In genomic region chr15:80704267-80704666, GRCm38 (mm10) we compare ENCODE assay signal across 9 mouse cellular contexts. TPM values are rescaled to one million over a fixed set of nuclear protein-coding genes. Genes with fewer than 3 reads are reported as not detected.
DNase-seq lines count a peak whose midpoint lies in the region; ATAC-seq and TF ChIP-seq lines count a peak whose summit lies in the region.
"Had no signal": no experiment of that assay in that cellular context is flagged by ENCODE, and none has a peak within 500 bp of the region (broad histone marks: within the 10 kb centered on the region; RNA-seq: fewer than 3 reads in every experiment).

No protein-coding gene starts in this region.

- H3K4me3 ChIP-seq in cerebellum, adult 2 months (replicated peaks; ENCODE audit: insufficient read depth, low read depth, low read length), result no peak overlapping the region
- H3K4me3 ChIP-seq in hindbrain, embryonic 10.5 days, result no peak overlapping the region
- H3K4me3 ChIP-seq: myocyte had no signal

- 5% methylated on average over 7 of the region's 7 CpGs for WGBS in cerebellum, adult 2 months
- WGBS in hindbrain, embryonic 10.5 days, result 16% methylated on average over 7 of the region's 7 CpGs

- ATAC-seq in frontal cortex, adult (ENCODE audit: low TSS enrichment), result peak; percentile 69

- TF ChIP-seq CTCF in cerebellum, adult 2 months (IDR thresholded peaks at IDR 0.05; ENCODE audit: borderline replicate concordance, insufficient read depth, low read depth, low read length), result peak; percentile 98

- no peak overlapping the region for H3K27ac ChIP-seq in cerebellum, adult 2 months (ENCODE audit: insufficient read depth, low read length)
- H3K27ac ChIP-seq in hindbrain, embryonic 10.5 days, result no peak overlapping the region

- H3K4me1 ChIP-seq in cerebellum, adult 2 months (ENCODE audit: control insufficient read depth, insufficient read depth, low read length), result peaks cover 7% of the 10 kb centered on the region; the same call in 1 of the 2 replicates
- peaks cover 8% of the 10 kb centered on the region for H3K4me1 ChIP-seq in hindbrain, embryonic 10.5 days (replicated peaks)

- no peaks in the 10 kb centered on the region for H3K36me3 ChIP-seq in hindbrain, embryonic 10.5 days

- no peaks in the 10 kb centered on the region for H3K9me3 ChIP-seq in hindbrain, embryonic 10.5 days

- no peaks in the 10 kb centered on the region for H3K27me3 ChIP-seq in cerebellum, adult 2 months (ENCODE audit: control insufficient read depth, insufficient read depth, low read length)
- no peaks in the 10 kb centered on the region; the same call in 1 of the 2 replicates for H3K27me3 ChIP-seq in hindbrain, embryonic 10.5 days (ENCODE audit: insufficient read depth, poor library complexity, severe bottlenecking)

- no peak for TF ChIP-seq POLR2A in cerebellum, adult 2 months (IDR thresholded peaks at IDR 0.05; ENCODE audit: borderline replicate concordance, insufficient read depth, low read length)

- DNase-seq in Muller cell, postnatal 12 days (ENCODE audit: inconsistent ontology term), result peak; percentile 73
- peak; percentile 86 to 88 for DNase-seq in cerebellum, adult 2 months
- DNase-seq in hindbrain, embryonic 10.5 days (ENCODE audit: low spot score), result peak; percentile 82
- DNase-seq in layer of hippocampus, postnatal 14 days (ENCODE audit: low spot score in 2 of 2), result peak; percentile 67 to 81
- DNase-seq in lung, postnatal 36 days, result peak; percentile 90
- peak; percentile 80 for DNase-seq in right cerebral cortex, adult 18-20 months
- peak; percentile 58 for DNase-seq in urinary bladder, postnatal 25 days (ENCODE audit: low spot score)

RNA-seq across cellular contexts. Expression of gene Tnrc6b, which starts 6.8 kb away (rescaled TPM):
- polyA plus RNA-seq in cerebellum, adult 2 months (2012; rRNA removed), result 32.5 and 36.3 TPM in 2 replicates
- polyA plus RNA-seq in hindbrain, embryonic 10.5 days (2016; fragmentation: Nextera tagmentation; extraction: Ambion mirVana), result 42.7 and 43.3 TPM in 2 replicates
- 100 to 1,000 TPM; 110 to 128 TPM for total RNA-seq in layer of hippocampus, postnatal 14 days (2021)

RNA-seq across cellular contexts. Expression of gene Fam83f, which starts 32.6 kb away (rescaled TPM):
- 0.25 and 0.35 TPM in 2 replicates for polyA plus RNA-seq in cerebellum, adult 2 months (2012; rRNA removed)
- 0.60 and 0.96 TPM in 2 replicates for polyA plus RNA-seq in hindbrain, embryonic 10.5 days (2016; fragmentation: Nextera tagmentation; extraction: Ambion mirVana)
- total RNA-seq in layer of hippocampus, postnatal 14 days (2021), result under 1 TPM; 0.17 to 0.25 TPM
- polyA plus RNA-seq: myocyte had no signal
